Mouse (Mus musculus) testis, adult 2 months (tissue): ENCODE results near the gene Ptpre.

Experiments used
- CTCF ChIP-seq: fragments of 200-500 bp; IDR thresholded peaks from 2 replicates; pipeline ENCODE4 v1.5.1; 2012; ENCODE audit warnings: low read depth, mild to moderate bottlenecking, inconsistent platforms, low read length, moderate library complexity; ENCODE audit not compliant: control insufficient read depth, insufficient read depth, insufficient replicate concordance
- POLR2A ChIP-seq: fragments of 200-500 bp; IDR thresholded peaks from 2 replicates; pipeline ENCODE4 v1.6.1; 2012; ENCODE audit warnings: low read depth, mild to moderate bottlenecking, inconsistent platforms, low read length, moderate library complexity; ENCODE audit not compliant: control insufficient read depth

GRCm38 (mm10) chr7:135571951-135572559 lies 34.8 kb downstream of the Ptpre start:
- TF ChIP-seq POLR2A (no peak), CTCF (no peak)
